In the genomic region with DNA sequence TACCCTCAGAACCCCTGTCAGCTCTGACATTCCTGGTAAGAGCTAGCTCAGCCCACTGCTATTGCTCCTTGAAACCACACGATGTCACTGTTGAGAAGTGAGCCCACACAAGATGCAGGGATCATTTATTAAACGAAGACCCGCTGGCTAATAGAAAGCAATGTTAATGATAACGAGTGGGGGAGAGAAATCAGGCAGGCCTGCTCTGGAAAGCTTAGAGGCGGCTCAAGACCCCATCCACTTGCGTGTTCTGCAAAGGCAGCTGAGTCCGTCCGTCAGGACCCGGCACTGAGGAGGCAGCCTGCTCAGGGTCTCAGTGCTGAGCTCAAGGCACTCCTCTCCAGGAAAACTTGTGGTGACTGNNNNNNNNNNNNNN, we compare ENCODE assay signal across 8 mouse cellular contexts. TPM values are rescaled to one million over a fixed set of nuclear protein-coding genes. Genes with fewer than 3 reads are reported as not detected.
DNase-seq lines count a peak whose midpoint lies in the region; ATAC-seq and TF ChIP-seq lines count a peak whose summit lies in the region.

No protein-coding gene starts in this region.

- peak overlapping the region; percentile 57 for H3K4me2 ChIP-seq in kidney, embryonic 14.5 days (replicated peaks; ENCODE audit: low read depth, low read length)

- peak; percentile 58 to 69 for DNase-seq in right cerebral cortex, postnatal 10 days (ENCODE audit: low spot score in 2 of 2)
- no peak for DNase-seq in right cerebral cortex, postnatal 14 days
- peak; percentile 34 to 49 for DNase-seq in cerebellum, adult 2 months
- peak; percentile 12 to 23 for DNase-seq in heart, adult 9 months (ENCODE audit: low spot score in 2 of 2)
- peak; percentile 69 for DNase-seq in lung, postnatal 10 days
- DNase-seq in skeletal muscle tissue, adult 2 months (ENCODE audit: low read depth, low spot score): peak; percentile 26
- DNase-seq in ovary, postnatal 10 days (ENCODE audit: low spot score): no peak

- peak; percentile 67; the same call in 1 of the 2 replicates for TF ChIP-seq CTCF in cerebellum, adult 2 months (IDR thresholded peaks at IDR 0.05; ENCODE audit: borderline replicate concordance, insufficient read depth, low read depth, low read length)

- no peaks in the 10 kb centered on the region; the same call in 1 of the 2 replicates for H3K4me1 ChIP-seq in cerebellum, adult 2 months (ENCODE audit: control insufficient read depth, insufficient read depth, low read length)
- H3K4me1 ChIP-seq in kidney, embryonic 14.5 days (ENCODE audit: control insufficient read depth, insufficient read depth, low read length): no peaks in the 10 kb centered on the region

- H3K4me3 ChIP-seq in cerebellum, adult 2 months (replicated peaks; ENCODE audit: insufficient read depth, low read depth, low read length): peak overlapping the region; percentile 34
- H3K4me3 ChIP-seq in kidney, embryonic 14.5 days (ENCODE audit: low read length): peak overlapping the region; percentile 20

- 2% methylated on average over 9 of the region's 9 CpGs for WGBS in cerebellum, adult 2 months
- WGBS in kidney, embryonic 14.5 days: 0% methylated on average over 9 of the region's 9 CpGs

- H3K9me3 ChIP-seq in kidney, embryonic 14.5 days (ENCODE audit: control insufficient read depth, low read length): no peaks in the 10 kb centered on the region

- H3K27ac ChIP-seq in cerebellum, adult 2 months (ENCODE audit: insufficient read depth, low read length): no peak overlapping the region
- no peak overlapping the region for H3K27ac ChIP-seq in kidney, embryonic 14.5 days (ENCODE audit: low read depth, low read length)

- TF ChIP-seq POLR2A in cerebellum, adult 2 months (IDR thresholded peaks at IDR 0.05; ENCODE audit: borderline replicate concordance, insufficient read depth, low read length): no peak

- H3K27me3 ChIP-seq in cerebellum, adult 2 months (ENCODE audit: control insufficient read depth, insufficient read depth, low read length): no peaks in the 10 kb centered on the region
- no peaks in the 10 kb centered on the region for H3K27me3 ChIP-seq in kidney, embryonic 14.5 days (ENCODE audit: control insufficient read depth, insufficient read depth, low read length)

- no peaks in the 10 kb centered on the region for H3K36me3 ChIP-seq in kidney, embryonic 14.5 days (ENCODE audit: control insufficient read depth, insufficient read depth, low read length)

- peak overlapping the region; percentile 42; the same call in 1 of the 2 replicates for H3K9ac ChIP-seq in kidney, embryonic 14.5 days (ENCODE audit: low read depth, low read length)

- ATAC-seq in kidney, embryonic 14.5 days (ENCODE audit: low FRiP score, low TSS enrichment): peak; percentile 78

RNA-seq across cellular contexts. Expression of a gene that starts 15.5 kb away (rescaled TPM):
- polyA plus RNA-seq in cerebellum, adult 2 months (2012; rRNA removed): not detected in 2 replicates
- not detected in 2 replicates for polyA plus RNA-seq in kidney, embryonic 14.5 days (2014; fragmentation: Nextera tagmentation; extraction: Ambion mirVana)

Comparison
In these comparisons a context has a peak if more than half of its experiments do, and no peak if none do; other contexts are left out.
1. DNase-seq: peak in right cerebral cortex, postnatal 10 days (2 of 2), cerebellum, adult 2 months (2 of 2), heart, adult 9 months (2 of 2), lung, postnatal 10 days (single experiment) and skeletal muscle tissue, adult 2 months (single experiment); none in right cerebral cortex, postnatal 14 days (single experiment) and ovary, postnatal 10 days (single experiment).